Mouse (Mus musculus) neural tube, embryonic 12.5 days (tissue): ENCODE results near the gene Mras. TPM values are rescaled to one million over a fixed set of nuclear protein-coding genes. Genes with fewer than 3 reads are reported as not detected.

Experiments
- ATAC-seq: fragments of 200-750 bp; cut with Nextera tagmentation; 2 replicates; pipeline ENCODE4 v1.8.0; 2017; ENCODE audit warnings: low read depth, mild to moderate bottlenecking, moderate TSS enrichment, moderate library complexity; ENCODE audit not compliant: low FRiP score
- H3K27ac ChIP-seq: fragments of 300-500 bp; sonication (generic); 2 replicates; pipeline ENCODE4 v1.5.1; 2016
- H3K27me3 ChIP-seq: fragments of 300-500 bp; sonication (generic); replicated peaks from 2 replicates; pipeline ENCODE4 v1.6.1; 2016; ENCODE audit warnings: mild to moderate bottlenecking
- H3K36me3 ChIP-seq: fragments of 300-500 bp; sonication (generic); 2 replicates; pipeline ENCODE4 v1.6.1; 2016; ENCODE audit warnings: mild to moderate bottlenecking
- H3K4me1 ChIP-seq: fragments of 300-500 bp; sonication (generic); 2 replicates; pipeline ENCODE4 v1.6.1; 2016
- H3K4me2 ChIP-seq: fragments of 300-500 bp; sonication (generic); replicated peaks from 2 replicates; pipeline ENCODE4 v1.6.1; 2016; ENCODE audit warnings: mild to moderate bottlenecking
- H3K4me3 ChIP-seq: fragments of 300-500 bp; sonication (generic); 2 replicates; pipeline ENCODE4 v1.5.1; 2016
- H3K9ac ChIP-seq: fragments of 300-500 bp; sonication (generic); 2 replicates; pipeline ENCODE4 v1.6.1; 2016; ENCODE audit warnings: mild to moderate bottlenecking
- H3K9me3 ChIP-seq: fragments of 300-500 bp; sonication (generic); 2 replicates; pipeline ENCODE4 v1.6.1; 2016; ENCODE audit warnings: mild to moderate bottlenecking
- WGBS: fragments of 180-500 bp; shearing (Covaris S2); methylation state at CpG from one replicate; pipeline ENCODE4 v1.1.7; 2016; 5-methylcytosine and 5-hydroxymethylcytosine counted together
- polyA plus RNA-seq: library from polyadenylated mRNA; unstranded; fragments of >200 nt; fragmentation: Nextera tagmentation; extraction: Ambion mirVana; gene quantifications from 2 replicates; pipeline ENCODE4 v1.2.1, GENCODE M21; 2016

Gene Mras
- polyA plus RNA-seq, 1 experiment from 2014 or later = 27.5 TPM

GRCm38 (mm10) chr9:99340126-99340525 lies 97.1 kb downstream of the Mras start:
- H3K27me3 ChIP-seq = no peaks in the 10 kb centered on the region
- no peak overlapping the region for H3K4me2 ChIP-seq
- ATAC-seq = no peak
- no peak overlapping the region for H3K27ac ChIP-seq
- no peak overlapping the region for H3K4me3 ChIP-seq
- H3K9ac ChIP-seq = no peak overlapping the region
- 84% methylated on average over 12 of the region's 12 CpGs for WGBS
- no peaks in the 10 kb centered on the region for H3K36me3 ChIP-seq
- H3K9me3 ChIP-seq = no peaks in the 10 kb centered on the region
- no peaks in the 10 kb centered on the region; the same call in 1 of the 2 replicates for H3K4me1 ChIP-seq

- no peak overlapping the region for H3K4me2 ChIP-seq
- H3K4me3 ChIP-seq = no peak overlapping the region
- no peaks in the 10 kb centered on the region for H3K36me3 ChIP-seq
- 63% methylated on average over 1 of the region's 1 CpGs for WGBS
- no peak for ATAC-seq
- no peak overlapping the region for H3K9ac ChIP-seq
- no peak overlapping the region for H3K27ac ChIP-seq
- no peaks in the 10 kb centered on the region; the same call in 1 of the 2 replicates for H3K4me1 ChIP-seq
- H3K9me3 ChIP-seq = no peaks in the 10 kb centered on the region
- no peaks in the 10 kb centered on the region for H3K27me3 ChIP-seq
These were observed 98.0 kb downstream of the Mras start for GRCm38 (mm10) chr9:99339182-99339581.

- Histone ChIP-seq H3K27me3 (no peaks in the 10 kb centered on the region), H3K4me3 (no peak overlapping the region), H3K27ac (no peak overlapping the region), H3K4me1 (no peaks in the 10 kb centered on the region; the same call in 1 of the 2 replicates), H3K36me3 (no peaks in the 10 kb centered on the region), H3K4me2 (no peak overlapping the region), H3K9me3 (no peaks in the 10 kb centered on the region), H3K9ac (no peak overlapping the region)
- 94% methylated on average over 1 of the region's 1 CpGs for WGBS
- no peak for ATAC-seq
These were observed 98.9 kb downstream of the Mras start for GRCm38 (mm10) chr9:99338293-99338692.

- H3K4me3 ChIP-seq = no peak overlapping the region
- no peak overlapping the region for H3K9ac ChIP-seq
- no peaks in the 10 kb centered on the region for H3K9me3 ChIP-seq
- WGBS = 88% methylated on average over 4 of the region's 4 CpGs
- H3K27me3 ChIP-seq = no peaks in the 10 kb centered on the region
- no peak for ATAC-seq
- no peaks in the 10 kb centered on the region; the same call in 1 of the 2 replicates for H3K4me1 ChIP-seq
- H3K27ac ChIP-seq = no peak overlapping the region
- H3K4me2 ChIP-seq = no peak overlapping the region
- H3K36me3 ChIP-seq = no peaks in the 10 kb centered on the region
These were observed 100.6 kb downstream of the Mras start for GRCm38 (mm10) chr9:99336538-99336937.

Other genes starting within 250 kb of the Mras start
- gene Faiml, start 200.1 kb downstream of the Mras start, polyA plus RNA-seq = not detected in 2 replicates
- gene Cep70, start 194.0 kb downstream of the Mras start, polyA plus RNA-seq = 53.6 and 54.9 TPM in 2 replicates
- 0.10 and 0.34 TPM in 2 replicates for gene Esyt3, start 78.8 kb downstream of the Mras start, polyA plus RNA-seq
- gene Nme9, start 14.1 kb upstream of the Mras start, polyA plus RNA-seq = not detected in 2 replicates
- gene Armc8, start 131.5 kb upstream of the Mras start, polyA plus RNA-seq = 45.5 and 46.1 TPM in 2 replicates
- 28.1 and 28.8 TPM in 2 replicates for gene Dbr1, start 138.4 kb upstream of the Mras start, polyA plus RNA-seq
- gene A4gnt, start 175.1 kb upstream of the Mras start, polyA plus RNA-seq = not detected in 2 replicates
- 13.4 and 14.7 TPM in 2 replicates for gene Dzip1l, start 192.1 kb upstream of the Mras start, polyA plus RNA-seq